Mouse (Mus musculus): ENCODE data around the gene Prdx5.

DNA sequence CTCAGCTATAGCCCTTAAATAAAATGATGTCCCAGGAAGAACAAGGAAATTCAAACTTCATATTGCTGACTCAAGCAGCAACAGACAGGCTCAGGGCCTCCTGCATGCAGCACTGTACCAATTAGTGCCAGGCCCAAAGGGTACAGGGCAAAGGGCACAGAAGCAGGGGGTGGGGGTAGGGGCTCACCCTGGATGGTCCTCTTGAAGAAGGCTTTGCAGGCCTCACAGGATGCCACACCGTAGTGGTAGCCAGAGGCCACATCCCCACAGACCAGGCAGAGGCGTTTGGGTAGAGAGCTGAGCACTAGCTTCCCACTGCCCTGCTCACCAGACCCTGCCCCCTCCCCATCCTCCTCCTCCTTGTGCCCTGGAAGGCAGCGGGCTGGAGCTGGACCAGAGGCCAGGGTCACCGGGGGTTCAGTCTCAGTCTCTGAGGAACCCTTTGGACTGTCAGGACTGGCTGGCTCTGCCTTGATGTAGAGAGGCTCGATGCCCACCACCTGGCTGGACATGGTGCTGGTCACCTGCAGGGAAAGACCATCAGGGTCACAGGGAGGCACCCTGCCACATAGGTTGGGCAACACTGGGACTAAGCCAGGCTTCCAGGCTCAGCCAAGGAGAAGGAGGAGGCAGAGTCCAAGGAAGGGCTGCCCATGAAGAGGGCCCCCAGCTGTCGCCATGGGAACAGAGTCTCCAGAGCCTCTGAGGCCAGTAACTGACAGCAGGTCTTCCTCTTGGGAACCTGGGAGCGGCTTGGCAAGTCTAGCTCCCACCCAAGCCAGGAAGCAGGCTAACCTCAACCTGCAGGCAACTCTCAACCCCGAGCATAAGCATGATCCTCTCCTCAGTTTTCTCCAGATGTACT lies 10.2 kb upstream of the Prdx5 start:
- TF ChIP-seq POLR2A (IDR thresholded peaks at IDR 0.05; ENCODE audit: insufficient read depth, low read length) (no peak), CTCF (IDR thresholded peaks at IDR 0.05; ENCODE audit: low read depth, low read length) (no peak)

All from ES-Bruce4 (cell line).